Mouse (Mus musculus) liver, postnatal 0 days (tissue): ENCODE data around the gene Pdzd2. TPM values are rescaled to one million over a fixed set of nuclear protein-coding genes. Genes with fewer than 3 reads are reported as not detected.

Experiments used
- ATAC-seq: fragments of 200-750 bp; cut with Nextera tagmentation; 2 replicates; pipeline ENCODE4 v1.8.0; 2017; ENCODE audit warnings: mild to moderate bottlenecking, moderate library complexity
- DNase-seq: peaks from one replicate; pipeline ENCODE4 v3.0.0-alpha.2; 2016
- H3K27ac ChIP-seq: fragments of 300-500 bp; sonication (generic); 2 replicates; pipeline ENCODE4 v1.5.1; 2014; ENCODE audit warnings: antibody characterized with exemption, moderate library complexity, mild to moderate bottlenecking, low read depth
- H3K27me3 ChIP-seq: fragments of 300-500 bp; sonication (generic); 2 replicates; pipeline ENCODE4 v1.6.1; 2014; ENCODE audit warnings: low read length, control low read depth, mixed read lengths; ENCODE audit not compliant: insufficient read depth
- H3K36me3 ChIP-seq: fragments of 300-500 bp; sonication (generic); replicated peaks from 2 replicates; pipeline ENCODE4 v1.6.1; 2014; ENCODE audit warnings: mild to moderate bottlenecking, control low read depth, low read length, moderate library complexity, mixed read lengths; ENCODE audit not compliant: insufficient read depth
- H3K4me1 ChIP-seq: fragments of 300-500 bp; sonication (generic); 2 replicates; pipeline ENCODE4 v1.6.1; 2014; ENCODE audit warnings: antibody characterized with exemption, mild to moderate bottlenecking, control low read depth; ENCODE audit not compliant: insufficient read depth
- H3K4me2 ChIP-seq: fragments of 300-500 bp; sonication (generic); 2 replicates; pipeline ENCODE4 v1.6.1; 2014; ENCODE audit warnings: low read depth, mild to moderate bottlenecking, low read length, moderate library complexity, mixed read lengths
- H3K4me3 ChIP-seq: fragments of 300-500 bp; sonication (generic); 2 replicates; pipeline ENCODE4 v1.5.1; 2014; ENCODE audit warnings: low read depth, low read length
- H3K9ac ChIP-seq: fragments of 300-500 bp; sonication (generic); replicated peaks from 2 replicates; pipeline ENCODE4 v1.6.1; 2014; ENCODE audit warnings: mild to moderate bottlenecking, moderate library complexity
- H3K9me3 ChIP-seq: fragments of 300-500 bp; sonication (generic); 2 replicates; pipeline ENCODE4 v1.6.1; 2016; ENCODE audit warnings: mild to moderate bottlenecking, control low read depth, low read length, mixed read lengths
- CTCF ChIP-seq: sonication (generic); IDR thresholded peaks from 2 replicates; pipeline ENCODE4 v1.5.1; 2016; ENCODE audit warnings: antibody characterized with exemption, low read depth
- EP300 ChIP-seq: IDR thresholded peaks from 2 replicates; pipeline ENCODE4 v1.6.1; 2016; ENCODE audit warnings: antibody characterized with exemption, low read depth, mild to moderate bottlenecking
- WGBS: fragments of 180-500 bp; shearing (Covaris S2); extraction: QIAGEN DNeasy Blood & Tissue Kit; methylation state at CpG from one replicate; pipeline ENCODE4 v1.1.7; 2014; ENCODE audit not compliant: insufficient replicate concordance; 5-methylcytosine and 5-hydroxymethylcytosine counted together
- polyA plus RNA-seq: library from polyadenylated mRNA; unstranded; fragments of >200 nt; fragmentation: Nextera tagmentation; extraction: Ambion mirVana; gene quantifications from 2 replicates; pipeline ENCODE4 v1.2.1, GENCODE M21; 2015

Gene Pdzd2
- polyA plus RNA-seq, 1 experiment from 2014 or later = 1.3 TPM

- Histone ChIP-seq H3K27ac (no peak overlapping the region), H3K4me3 (no peak overlapping the region), H3K9ac (no peak overlapping the region), H3K4me2 (no peak overlapping the region), H3K36me3 (no peaks in the 10 kb centered on the region), H3K9me3 (no peaks in the 10 kb centered on the region), H3K27me3 (no peaks in the 10 kb centered on the region), H3K4me1 (no peaks in the 10 kb centered on the region)
- TF ChIP-seq CTCF = no peak
- no peak for TF ChIP-seq EP300
- ATAC-seq = no peak
- 66% methylated on average over 14 of the region's 14 CpGs for WGBS
- DNase-seq = no peak
Measured at GRCm38 (mm10) chr15:12518370-12518973, 221.3 kb downstream of the Pdzd2 start.

GRCm38 (mm10) chr15:12517314-12517813, 222.4 kb downstream of the Pdzd2 start:
- WGBS = 68% methylated on average over 9 of the region's 9 CpGs
- Histone ChIP-seq H3K9ac (no peak overlapping the region), H3K4me3 (no peak overlapping the region), H3K36me3 (no peaks in the 10 kb centered on the region), H3K27ac (no peak overlapping the region), H3K27me3 (no peaks in the 10 kb centered on the region), H3K9me3 (no peaks in the 10 kb centered on the region), H3K4me1 (no peaks in the 10 kb centered on the region), H3K4me2 (no peak overlapping the region)
- ATAC-seq = no peak
- TF ChIP-seq CTCF (no peak), EP300 (no peak)
- no peak for DNase-seq

- no peak for ATAC-seq
Measured at GRCm38 (mm10) chr15:12515272-12515844, 224.4 kb downstream of the Pdzd2 start.

GRCm38 (mm10) chr15:12513526-12513925, 226.2 kb downstream of the Pdzd2 start:
- Histone ChIP-seq H3K36me3 (no peaks in the 10 kb centered on the region), H3K4me3 (no peak overlapping the region), H3K9me3 (no peaks in the 10 kb centered on the region), H3K9ac (no peak overlapping the region), H3K27me3 (no peaks in the 10 kb centered on the region), H3K27ac (no peak overlapping the region), H3K4me1 (no peaks in the 10 kb centered on the region; the same call in 1 of the 2 replicates), H3K4me2 (no peak overlapping the region)
- TF ChIP-seq EP300 = no peak
- DNase-seq = no peak
- WGBS = 60% methylated on average over 9 of the region's 9 CpGs
- ATAC-seq = no peak

More at GRCm38 (mm10) chr15:12515272-12515844, 224.4 kb downstream of the Pdzd2 start:
- Histone ChIP-seq H3K9ac (no peak overlapping the region), H3K4me2 (no peak overlapping the region), H3K27me3 (no peaks in the 10 kb centered on the region), H3K27ac (no peak overlapping the region), H3K4me3 (no peak overlapping the region), H3K4me1 (no peaks in the 10 kb centered on the region), H3K9me3 (no peaks in the 10 kb centered on the region), H3K36me3 (no peaks in the 10 kb centered on the region)
- WGBS = 71% methylated on average over 9 of the region's 9 CpGs
- DNase-seq = no peak
- TF ChIP-seq CTCF = no peak
- TF ChIP-seq EP300 = no peak

- H3K27me3 ChIP-seq = no peaks in the 10 kb centered on the region
- H3K36me3 ChIP-seq = no peaks in the 10 kb centered on the region
- H3K4me1 ChIP-seq = no peaks in the 10 kb centered on the region; the same call in 1 of the 2 replicates
- DNase-seq (no peak), ATAC-seq (no peak)
- WGBS = 33% methylated on average over 10 of the region's 10 CpGs
- H3K4me3 ChIP-seq = no peak overlapping the region
- no peak overlapping the region for H3K9ac ChIP-seq
- TF ChIP-seq CTCF = no peak
- TF ChIP-seq EP300 = no peak
- H3K4me2 ChIP-seq = no peak overlapping the region
- H3K27ac ChIP-seq = no peak overlapping the region
- H3K9me3 ChIP-seq = no peaks in the 10 kb centered on the region
Measured at GRCm38 (mm10) chr15:12508765-12509377, 230.9 kb downstream of the Pdzd2 start.

- no peak overlapping the region for H3K9ac ChIP-seq
- H3K9me3 ChIP-seq = no peaks in the 10 kb centered on the region
- no peak for DNase-seq
- no peak for TF ChIP-seq EP300
- no peak for TF ChIP-seq CTCF
- no peak overlapping the region for H3K4me2 ChIP-seq
- no peak overlapping the region for H3K4me3 ChIP-seq
- H3K27ac ChIP-seq = no peak overlapping the region
- 75% methylated on average over 4 of the region's 4 CpGs for WGBS
- H3K36me3 ChIP-seq = no peaks in the 10 kb centered on the region
- ATAC-seq = no peak
- H3K4me1 ChIP-seq = no peaks in the 10 kb centered on the region; the same call in 1 of the 2 replicates
- H3K27me3 ChIP-seq = no peaks in the 10 kb centered on the region
Measured at GRCm38 (mm10) chr15:12507523-12507922, 232.2 kb downstream of the Pdzd2 start.
